Mouse (Mus musculus) embryonic fibroblast, embryonic 13.5 days (primary cell): ENCODE measurements around the gene Gclm.

Source experiments
- CTCF ChIP-seq: IDR thresholded peaks from 2 replicates; pipeline ENCODE4 v1.5.1; 2011; ENCODE audit warnings: mild to moderate bottlenecking, control low read depth, low read length, moderate library complexity, borderline replicate concordance; ENCODE audit not compliant: insufficient read depth
- POLR2A ChIP-seq: IDR thresholded peaks from 2 replicates; pipeline ENCODE4 v1.6.1; 2011; ENCODE audit warnings: low read depth, mild to moderate bottlenecking, control low read depth, low read length, moderate library complexity

DNA sequence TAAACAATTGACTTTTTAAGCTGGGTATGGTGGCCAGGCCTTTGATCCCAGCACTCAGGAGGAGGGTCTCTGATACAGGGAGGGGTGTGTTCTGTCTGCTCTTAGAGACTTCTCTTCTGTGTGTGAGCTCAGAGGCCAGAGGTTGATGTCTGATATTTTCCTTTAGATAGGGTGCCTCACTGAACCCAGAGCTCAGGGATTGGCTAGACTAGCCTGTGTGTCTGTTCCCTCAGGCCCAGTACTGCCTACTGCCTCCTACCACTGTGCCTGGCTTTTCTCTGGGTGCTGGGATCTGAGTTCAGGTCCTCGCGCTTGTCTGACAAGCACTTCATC is 2.4 kb downstream of the Gclm start:
- TF ChIP-seq CTCF (no peak), POLR2A (no peak)
